Mouse (Mus musculus): Measurements from ENCODE around the gene Msrb3.

The Msrb3 gene

DNA sequence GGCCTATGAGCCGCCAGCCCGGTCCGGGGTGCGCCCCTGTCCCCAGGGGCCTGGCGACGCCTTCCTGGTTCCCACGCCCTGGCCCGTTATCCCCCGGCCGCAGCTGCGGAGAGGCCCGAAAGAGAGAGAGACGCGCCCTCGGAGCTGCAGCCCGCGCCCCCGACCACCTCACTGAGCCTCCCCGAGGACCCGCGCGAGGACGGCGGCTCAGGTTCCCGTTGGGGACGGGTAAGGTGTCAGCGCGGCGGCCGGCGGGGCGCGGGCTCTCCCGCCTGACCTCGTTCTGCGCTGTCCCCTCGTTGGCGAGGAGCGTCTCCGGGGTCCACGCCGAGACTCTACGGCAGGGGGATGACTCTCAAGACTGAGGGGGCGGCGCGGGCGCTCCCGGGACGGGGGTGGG lies 544 bp downstream of the Msrb3 start:
- no peak for DNase-seq (ENCODE audit: low read depth, low spot score)

- no peak for DNase-seq (ENCODE audit: low read depth, low spot score)
Measured at GRCm38 (mm10) chr10:120895899-120896289, 3.0 kb downstream of the Msrb3 start.

- DNase-seq (ENCODE audit: low read depth, low spot score), result no peak
Measured at GRCm38 (mm10) chr10:120894978-120895898, 3.7 kb downstream of the Msrb3 start.

DNA sequence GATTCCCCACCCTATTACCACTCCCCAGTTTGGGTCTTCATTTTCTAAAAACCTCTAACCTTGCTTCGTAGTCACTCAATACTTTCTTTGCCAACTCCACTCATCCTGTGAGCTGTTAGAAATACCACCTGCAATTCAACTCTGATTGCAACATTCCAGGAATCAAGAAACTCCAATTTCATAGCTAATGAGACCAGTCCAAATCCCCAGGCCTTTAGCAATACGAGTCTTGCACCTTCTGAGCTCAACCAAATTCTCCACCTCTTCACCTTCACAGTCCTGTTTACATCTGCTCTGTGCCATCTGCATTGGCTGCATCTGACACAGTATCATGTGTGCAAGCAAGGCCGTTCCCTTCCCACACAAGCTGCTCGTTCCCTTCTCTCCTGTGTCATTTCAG lies 5.0 kb downstream of the Msrb3 start:
- DNase-seq (ENCODE audit: low read depth, low spot score), result no peak

GRCm38 (mm10) chr10:120891131-120891530 lies 7.8 kb downstream of the Msrb3 start:
- no peak for DNase-seq (ENCODE audit: low read depth, low spot score)

GRCm38 (mm10) chr10:120890592-120890991 lies 8.3 kb downstream of the Msrb3 start:
- DNase-seq (ENCODE audit: low read depth, low spot score), result no peak

DNA sequence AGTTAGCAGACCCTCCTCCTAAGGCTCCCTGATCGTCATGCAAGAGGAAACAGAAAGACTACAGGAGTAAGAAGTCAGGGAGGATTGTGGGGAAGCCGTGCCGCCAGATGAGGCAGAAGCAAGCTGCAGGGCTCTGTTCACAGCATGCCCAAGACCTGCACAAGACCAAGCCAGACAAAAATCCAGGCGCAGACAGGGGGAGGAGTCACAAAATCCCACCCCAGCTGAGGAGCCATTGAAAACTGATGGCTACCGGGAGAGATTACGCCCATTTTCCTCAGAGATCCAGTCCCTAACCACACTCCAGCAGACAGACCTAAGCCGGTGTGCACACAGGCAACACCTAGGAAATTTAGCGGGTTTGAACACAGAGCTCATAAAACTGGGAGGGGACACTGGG lies 10.4 kb downstream of the Msrb3 start:
- no peak for DNase-seq (ENCODE audit: low read depth, low spot score)

DNA sequence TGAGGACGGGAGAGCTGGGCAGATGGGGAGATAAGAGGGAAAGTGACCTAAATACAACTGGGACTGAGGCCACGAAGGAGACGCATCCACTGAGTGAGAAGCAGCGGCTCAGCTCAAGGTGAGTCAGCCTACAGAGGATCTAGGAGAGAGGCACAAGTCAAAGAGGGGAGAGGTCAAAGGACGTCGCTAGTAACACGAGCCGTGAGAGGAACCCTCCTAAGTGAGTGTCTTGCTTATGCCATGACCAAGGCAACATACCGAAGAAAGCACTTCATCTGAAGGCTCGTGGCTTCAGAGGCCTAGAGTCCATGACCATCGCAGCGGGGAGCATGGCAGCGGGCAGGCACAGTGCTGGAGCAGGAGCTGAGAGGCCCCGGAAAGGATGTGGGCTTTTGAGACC lies 14.7 kb downstream of the Msrb3 start:
- no peak for DNase-seq (ENCODE audit: low read depth, low spot score)

- no peak for DNase-seq (ENCODE audit: low read depth, low spot score)
Measured at GRCm38 (mm10) chr10:120883732-120884131, 15.2 kb downstream of the Msrb3 start.

- no peak for DNase-seq (ENCODE audit: low read depth, low spot score)
Measured at GRCm38 (mm10) chr10:120883069-120883415, 15.9 kb downstream of the Msrb3 start.

DNA sequence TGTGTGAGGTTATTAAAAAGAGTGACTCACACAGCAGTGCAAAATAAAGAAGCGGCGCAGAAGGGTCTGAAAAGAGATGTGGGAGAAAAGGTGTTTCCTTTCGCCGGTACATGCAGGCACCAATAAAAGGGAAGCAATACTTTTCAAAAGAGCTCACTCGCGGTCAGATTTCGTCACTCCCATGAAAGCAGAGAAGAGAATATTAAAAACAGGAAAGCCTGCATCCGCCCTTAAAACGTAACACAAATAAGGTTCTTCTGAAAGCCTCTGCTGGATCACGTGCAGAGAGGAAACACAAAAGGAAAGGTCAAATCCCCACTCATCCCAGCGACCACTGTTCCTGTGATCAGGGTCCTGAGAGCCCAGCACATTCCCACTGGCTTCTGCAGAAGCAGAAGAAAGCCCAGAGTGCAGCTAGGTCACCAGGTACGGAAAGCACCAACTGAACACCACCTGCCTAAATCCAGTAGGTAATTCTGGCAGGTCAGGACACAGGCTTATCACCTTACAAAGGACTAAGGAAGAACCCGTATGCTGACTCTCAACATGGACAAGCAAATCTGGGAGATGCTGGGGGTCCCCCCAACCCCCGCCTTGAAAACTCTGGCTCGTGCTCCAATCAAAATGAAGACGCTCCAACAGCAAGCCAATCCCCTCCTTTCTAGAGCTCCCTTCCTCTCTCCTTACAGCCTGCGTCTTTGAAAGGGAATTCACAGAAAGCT lies 16.4 kb downstream of the Msrb3 start:
- peak; percentile 77 for DNase-seq (ENCODE audit: low read depth, low spot score)

- DNase-seq (ENCODE audit: low read depth, low spot score), result no peak
Measured at GRCm38 (mm10) chr10:120876549-120877270, 22.2 kb downstream of the Msrb3 start.

DNA sequence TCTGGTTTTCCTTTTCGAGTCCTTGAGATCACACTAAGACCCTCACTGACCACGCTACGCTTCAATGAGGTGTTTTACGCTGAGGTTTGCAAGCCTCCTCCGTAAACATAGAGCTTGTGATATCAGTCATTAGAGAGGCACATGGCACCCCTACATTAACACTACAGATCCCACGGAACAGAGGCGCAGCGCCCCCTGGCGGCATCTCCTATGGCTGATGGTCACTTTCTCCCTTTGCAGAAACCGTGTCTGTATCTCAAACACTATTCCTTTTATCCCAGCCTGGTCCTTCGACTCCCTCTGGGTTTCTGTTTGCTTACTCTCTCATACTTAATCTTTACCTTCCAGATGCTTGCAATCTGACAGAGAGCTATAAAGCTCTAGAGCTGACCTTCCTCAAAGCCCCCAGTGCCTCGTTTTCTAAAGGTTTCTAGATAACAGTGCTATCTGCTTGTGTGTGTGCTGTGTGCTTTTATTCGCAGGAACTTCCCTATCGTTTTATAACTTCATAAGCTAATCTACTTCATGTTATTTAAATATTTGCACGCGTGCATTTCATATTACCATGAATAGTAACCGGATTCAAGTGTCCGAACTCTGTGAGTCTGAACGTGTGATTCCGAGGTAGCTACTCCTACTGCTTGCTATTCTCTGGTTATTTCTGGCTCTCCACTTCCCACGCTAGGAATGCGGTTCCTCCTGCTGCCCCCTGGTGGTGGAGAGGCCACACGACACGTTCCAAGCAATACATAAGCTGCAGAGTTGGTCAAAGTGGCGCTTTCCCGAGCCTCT lies 23.0 kb downstream of the Msrb3 start:
- DNase-seq (ENCODE audit: low read depth, low spot score), result peak; percentile 90

DNA sequence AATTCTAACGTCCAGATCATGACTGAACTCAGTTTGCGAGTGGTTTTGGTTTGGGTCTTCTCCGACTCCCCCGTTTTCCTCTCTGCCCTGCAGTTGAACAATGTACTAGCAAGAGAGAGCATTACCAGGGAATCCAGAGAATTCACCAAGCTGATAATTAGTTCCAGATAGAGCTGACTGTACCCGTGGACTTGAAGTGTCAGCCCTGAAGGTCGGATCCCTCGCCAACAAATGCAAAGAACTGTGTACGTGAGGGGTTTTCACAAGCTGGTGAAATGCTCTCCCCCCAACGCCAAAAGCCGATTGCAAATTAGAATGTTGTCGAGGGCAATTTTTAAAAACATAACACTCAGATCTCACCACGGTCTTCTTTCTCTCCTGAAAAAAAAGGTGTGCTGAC lies 24.6 kb downstream of the Msrb3 start:
- no peak for DNase-seq (ENCODE audit: low read depth, low spot score)

DNA sequence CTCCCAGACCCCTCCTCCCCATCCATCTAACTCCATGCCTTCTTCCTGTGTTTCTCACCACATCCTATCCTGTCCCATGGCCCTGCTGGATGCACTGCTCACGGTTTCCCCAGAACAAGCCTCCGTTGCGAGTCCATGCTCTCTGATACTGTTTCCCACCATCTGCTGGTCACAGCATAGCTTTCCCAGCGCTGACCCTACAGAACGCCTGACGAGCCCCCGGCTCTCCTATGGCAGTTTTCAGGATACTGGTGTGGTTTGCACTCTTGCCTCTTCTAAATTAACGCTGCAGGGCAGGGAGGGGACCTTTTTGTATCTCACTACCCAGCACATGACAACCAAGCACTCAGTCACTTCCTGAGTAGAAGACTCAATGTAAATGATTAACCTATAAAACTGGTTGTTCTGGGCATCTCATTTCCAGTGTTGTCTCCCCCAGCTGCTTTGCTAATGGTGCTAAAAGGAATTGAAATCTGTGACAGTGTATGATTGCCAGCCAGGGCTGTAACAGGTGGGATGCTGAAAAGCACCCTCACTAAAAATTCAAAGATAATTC lies 25.2 kb downstream of the Msrb3 start:
- DNase-seq (ENCODE audit: low read depth, low spot score), result no peak

GRCm38 (mm10) chr10:120872483-120872862 lies 26.4 kb downstream of the Msrb3 start:
- peak; percentile 96 for DNase-seq (ENCODE audit: low read depth, low spot score)

DNA sequence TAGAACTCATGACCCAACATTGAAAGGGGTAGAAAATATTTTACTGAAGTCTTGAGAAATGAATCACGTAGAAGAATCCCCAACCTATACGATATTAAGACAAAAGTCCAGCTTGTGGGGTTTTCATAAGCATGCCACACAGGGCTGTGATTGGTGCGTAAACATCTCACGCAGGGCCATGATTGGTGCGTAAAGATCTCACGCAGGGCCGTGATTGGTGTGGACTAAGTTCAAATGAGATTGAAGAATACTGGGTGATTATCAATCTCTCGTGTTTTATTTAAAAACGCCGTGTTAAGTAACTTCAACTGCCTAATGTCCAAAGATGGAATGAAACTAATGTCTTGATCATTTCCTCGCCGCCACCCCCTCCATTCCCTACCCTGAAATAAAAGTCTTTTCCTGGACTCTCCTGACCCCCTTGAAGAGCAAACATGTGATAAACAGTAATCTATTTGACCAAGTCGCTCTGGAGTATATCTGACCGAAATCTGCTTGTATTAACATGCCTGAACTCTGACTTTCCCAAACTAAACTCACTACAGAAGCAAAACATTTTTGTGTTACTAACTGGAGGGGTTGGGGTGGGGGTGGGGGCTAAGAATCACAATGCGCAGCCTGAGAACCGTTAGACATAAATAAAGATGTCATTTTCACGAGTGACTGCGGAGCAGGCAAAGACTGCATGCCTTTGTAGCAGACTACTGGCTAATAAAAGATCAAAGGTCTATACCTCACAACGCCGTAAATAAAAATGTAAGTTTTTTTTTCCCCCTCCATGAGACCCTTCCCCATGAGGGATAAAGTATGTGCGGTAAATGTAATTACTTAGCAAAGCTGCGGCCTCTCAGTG lies 27.0 kb downstream of the Msrb3 start:
- no peak for DNase-seq (ENCODE audit: low read depth, low spot score)

- no peak for DNase-seq (ENCODE audit: low read depth, low spot score)
Measured at GRCm38 (mm10) chr10:120871096-120871495, 27.8 kb downstream of the Msrb3 start.

DNA sequence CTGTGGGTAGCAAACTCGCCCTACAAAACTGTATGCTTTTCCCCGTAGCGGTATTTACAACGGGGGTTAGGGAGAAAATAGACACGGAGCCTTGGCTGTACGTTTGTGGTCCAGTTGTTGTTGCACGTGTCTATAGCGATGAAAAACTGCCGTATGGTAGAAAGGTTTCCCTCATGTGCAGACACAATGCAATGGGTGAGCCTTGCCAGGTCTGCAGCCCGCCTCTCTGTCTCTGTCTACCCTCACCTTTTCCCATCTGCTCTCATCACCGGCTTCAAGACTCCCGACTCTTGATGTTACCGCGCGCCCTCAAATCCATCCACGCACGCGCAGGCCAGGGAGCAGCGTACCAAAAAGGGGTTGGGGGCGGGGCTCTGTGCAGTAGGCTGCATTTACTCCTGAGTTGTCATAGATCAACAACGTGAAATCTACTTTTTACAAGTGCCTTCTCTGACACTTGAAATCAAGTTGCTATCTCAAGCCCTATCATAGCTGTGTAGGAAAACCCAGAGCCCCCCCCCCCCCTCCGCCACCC lies 29.6 kb downstream of the Msrb3 start:
- DNase-seq (ENCODE audit: low read depth, low spot score), result no peak

GRCm38 (mm10) chr10:120864446-120864845 lies 34.5 kb downstream of the Msrb3 start:
- peak; percentile 82 for DNase-seq (ENCODE audit: low read depth, low spot score)

Data from mesoderm, embryonic 11.5 days (tissue).